In the genomic region with DNA sequence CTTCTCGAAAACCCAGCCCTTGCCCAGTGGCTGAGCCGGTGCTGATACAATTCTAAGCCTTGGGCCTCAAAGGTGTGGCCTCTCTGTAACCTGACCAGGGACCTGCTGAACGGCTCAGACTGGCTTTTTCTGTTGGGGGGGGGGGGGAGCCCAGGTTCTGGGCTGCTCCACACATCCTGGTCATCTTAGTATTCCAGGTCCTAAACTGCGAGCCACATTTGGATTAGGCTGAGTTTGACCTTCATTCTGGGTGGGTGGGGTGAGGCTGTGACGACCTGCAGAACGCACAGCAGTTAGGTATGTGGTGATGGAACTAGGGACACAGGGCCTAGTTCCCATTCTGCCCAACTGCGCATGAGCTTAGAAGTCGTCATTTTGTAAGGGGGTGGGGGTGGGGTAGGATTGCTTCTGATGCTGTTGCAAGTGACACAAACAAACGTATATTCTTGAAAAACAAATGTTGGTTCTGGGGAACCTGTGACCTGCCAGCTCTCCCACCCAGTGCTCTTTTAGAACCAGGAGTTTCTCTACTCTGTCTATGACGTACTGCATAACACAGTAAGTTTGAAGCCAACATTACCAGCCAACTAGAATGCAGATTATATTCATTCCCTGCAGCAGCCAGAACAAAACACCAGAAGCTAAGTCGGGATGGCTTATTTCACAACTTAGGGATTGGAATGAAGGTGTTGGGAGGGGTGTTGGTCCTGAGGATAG, we compare ENCODE assay signal across 9 mouse cellular contexts. TPM values are rescaled to one million over a fixed set of nuclear protein-coding genes. Genes with fewer than 3 reads are reported as not detected.
DNase-seq lines count a peak whose midpoint lies in the region; ATAC-seq lines count a peak whose summit lies in the region.
"Had no signal": no experiment of that assay in that cellular context is flagged by ENCODE, and none has a peak within 500 bp of the region (broad histone marks: within the 10 kb centered on the region; RNA-seq: fewer than 3 reads in every experiment).

No protein-coding gene starts in this region.

- 0 out of 2 replicates have a peak overlapping the region, but pooled peaks have one; percentile 8 for H3K4me2 ChIP-seq in heart, embryonic 11.5 days
- peak overlapping the region; percentile 0; the same call in 1 of the 2 replicates for H3K4me2 ChIP-seq in lung, embryonic 16.5 days (ENCODE audit: low read depth, low read length)
- H3K4me2 ChIP-seq in hindbrain, embryonic 12.5 days (replicated peaks) = no peak overlapping the region
- peak overlapping the region; percentile 29 for H3K4me2 ChIP-seq in neural tube, embryonic 15.5 days
- H3K4me2 ChIP-seq: embryonic facial prominence, embryonic 12.5 days had no signal

- no peaks in the 10 kb centered on the region for H3K36me3 ChIP-seq in heart, embryonic 11.5 days (ENCODE audit: control insufficient read depth, insufficient read depth, low read length)
- no peaks in the 10 kb centered on the region for H3K36me3 ChIP-seq in lung, embryonic 16.5 days (ENCODE audit: control insufficient read depth, insufficient read depth, low read length)
- no peaks in the 10 kb centered on the region for H3K36me3 ChIP-seq in hindbrain, embryonic 12.5 days
- H3K36me3 ChIP-seq in neural tube, embryonic 15.5 days = no peaks in the 10 kb centered on the region
- H3K36me3 ChIP-seq: embryonic facial prominence, embryonic 12.5 days had no signal

- H3K9me3 ChIP-seq in heart, embryonic 11.5 days (replicated peaks; ENCODE audit: control insufficient read depth, low read length) = no peaks in the 10 kb centered on the region
- no peaks in the 10 kb centered on the region for H3K9me3 ChIP-seq in lung, embryonic 16.5 days (ENCODE audit: control insufficient read depth, low read length)
- no peaks in the 10 kb centered on the region for H3K9me3 ChIP-seq in hindbrain, embryonic 12.5 days (replicated peaks)
- H3K9me3 ChIP-seq in neural tube, embryonic 15.5 days (replicated peaks) = no peaks in the 10 kb centered on the region
- H3K9me3 ChIP-seq: embryonic facial prominence, embryonic 12.5 days had no signal

- no peak for DNase-seq in heart, postnatal 25 days (ENCODE audit: low spot score)
- DNase-seq in lung, postnatal 25 days (ENCODE audit: low spot score) = no peak
- DNase-seq in spleen, postnatal 4 days (ENCODE audit: low spot score in 2 of 2) = no peak

- 40% methylated on average over 11 of the region's 11 CpGs for WGBS in heart, embryonic 11.5 days (ENCODE audit: insufficient replicate concordance)
- 41% methylated on average over 11 of the region's 11 CpGs for WGBS in lung, embryonic 16.5 days
- 40% methylated on average over 11 of the region's 11 CpGs for WGBS in hindbrain, embryonic 12.5 days
- WGBS in neural tube, embryonic 15.5 days = 38% methylated on average over 11 of the region's 11 CpGs

- H3K27me3 ChIP-seq in heart, embryonic 11.5 days (ENCODE audit: control insufficient read depth, insufficient read depth, low read length) = no peaks in the 10 kb centered on the region
- no peaks in the 10 kb centered on the region for H3K27me3 ChIP-seq in lung, embryonic 16.5 days (ENCODE audit: control insufficient read depth, insufficient read depth, low read depth, low read length)
- H3K27me3 ChIP-seq in hindbrain, embryonic 12.5 days = no peaks in the 10 kb centered on the region
- no peaks in the 10 kb centered on the region for H3K27me3 ChIP-seq in neural tube, embryonic 15.5 days (replicated peaks)
- H3K27me3 ChIP-seq: embryonic facial prominence, embryonic 12.5 days had no signal

- H3K9ac ChIP-seq in heart, embryonic 11.5 days (ENCODE audit: low read depth, low read length) = no peak overlapping the region
- no peak overlapping the region for H3K9ac ChIP-seq in lung, embryonic 16.5 days (ENCODE audit: low read length)
- H3K9ac ChIP-seq in hindbrain, embryonic 12.5 days = no peak overlapping the region
- 0 out of 2 replicates have a peak overlapping the region, but pooled peaks have one; percentile 17 for H3K9ac ChIP-seq in neural tube, embryonic 15.5 days (replicated peaks)
- H3K9ac ChIP-seq: embryonic facial prominence, embryonic 12.5 days had no signal

- H3K4me3 ChIP-seq in heart, embryonic 11.5 days (ENCODE audit: low read depth, low read length) = no peak overlapping the region
- no peak overlapping the region for H3K4me3 ChIP-seq in lung, embryonic 16.5 days (ENCODE audit: low read length)
- H3K4me3 ChIP-seq in hindbrain, embryonic 12.5 days = no peak overlapping the region
- H3K4me3 ChIP-seq in neural tube, embryonic 15.5 days (replicated peaks) = no peak overlapping the region
- H3K4me3 ChIP-seq: embryonic facial prominence, embryonic 12.5 days had no signal

- intact Hi-C loops in heart, postnatal 25 days (cut with DNase I) = no loop called here

- no peak overlapping the region for H3K27ac ChIP-seq in heart, embryonic 11.5 days (ENCODE audit: low read depth, low read length)
- H3K27ac ChIP-seq in lung, embryonic 16.5 days (ENCODE audit: low read length) = no peak overlapping the region
- H3K27ac ChIP-seq in hindbrain, embryonic 12.5 days = no peak overlapping the region
- no peak overlapping the region for H3K27ac ChIP-seq in neural tube, embryonic 15.5 days (replicated peaks)
- H3K27ac ChIP-seq: embryonic facial prominence, embryonic 12.5 days had no signal

- no peak for ATAC-seq in heart, embryonic 11.5 days (replicated peaks; ENCODE audit: insufficient number of reproducible peaks, low FRiP score, low TSS enrichment)
- ATAC-seq in lung, embryonic 16.5 days (ENCODE audit: low read depth) = peak; percentile 45
- ATAC-seq in hindbrain, embryonic 12.5 days (ENCODE audit: low FRiP score) = 0 out of 2 replicates have a peak, but pooled peaks have one; percentile 21
- ATAC-seq in neural tube, embryonic 15.5 days (ENCODE audit: low FRiP score) = 0 out of 2 replicates have a peak, but pooled peaks have one; percentile 19
- no peak for ATAC-seq in monocyte, adult 5-6 weeks (replicated peaks; ENCODE audit: insufficient number of reproducible peaks, low FRiP score, low TSS enrichment, poor library complexity, severe bottlenecking)

- H3K4me1 ChIP-seq in heart, embryonic 11.5 days (ENCODE audit: control insufficient read depth, insufficient read depth, low read length) = no peaks in the 10 kb centered on the region
- H3K4me1 ChIP-seq in lung, embryonic 16.5 days (replicated peaks; ENCODE audit: control insufficient read depth, insufficient read depth, low read length) = peaks cover 3% of the 10 kb centered on the region; the same call in 1 of the 2 replicates
- no peaks in the 10 kb centered on the region; the same call in 1 of the 2 replicates for H3K4me1 ChIP-seq in hindbrain, embryonic 12.5 days
- peaks cover 13% of the 10 kb centered on the region; the same call in 1 of the 2 replicates for H3K4me1 ChIP-seq in neural tube, embryonic 15.5 days
- H3K4me1 ChIP-seq: embryonic facial prominence, embryonic 12.5 days had no signal

RNA-seq across cellular contexts. Expression of gene Morf4l1, which starts 9.7 kb away (rescaled TPM):
- polyA plus RNA-seq in heart, embryonic 11.5 days (2014; fragmentation: Nextera tagmentation; extraction: Ambion mirVana) = 376 and 383 TPM in 2 replicates
- total RNA-seq in heart, postnatal 25 days (2021) = 100 to 1,000 TPM; 238 to 261 TPM
- polyA plus RNA-seq in lung, embryonic 16.5 days (2015; fragmentation: Nextera tagmentation; extraction: Ambion mirVana) = 400 and 424 TPM in 2 replicates
- polyA plus RNA-seq in hindbrain, embryonic 12.5 days (2016; fragmentation: Nextera tagmentation; extraction: Ambion mirVana) = 512 and 551 TPM in 2 replicates
- 520 and 554 TPM in 2 replicates for polyA plus RNA-seq in neural tube, embryonic 15.5 days (2015; fragmentation: Nextera tagmentation; extraction: Ambion mirVana)
- total RNA-seq in monocyte, adult 5-6 weeks (2017) = 337 to 441 TPM (median 353 TPM) in 3 replicates

RNA-seq across cellular contexts. Expression of gene Adamts7, which starts 38.6 kb away (rescaled TPM):
- polyA plus RNA-seq in heart, embryonic 11.5 days (2014; fragmentation: Nextera tagmentation; extraction: Ambion mirVana) = 4.2 and 4.9 TPM in 2 replicates
- 10 to 100 TPM; 17.9 to 20.9 TPM for total RNA-seq in heart, postnatal 25 days (2021)
- 17.5 and 18.7 TPM in 2 replicates for polyA plus RNA-seq in lung, embryonic 16.5 days (2015; fragmentation: Nextera tagmentation; extraction: Ambion mirVana)
- polyA plus RNA-seq in hindbrain, embryonic 12.5 days (2016; fragmentation: Nextera tagmentation; extraction: Ambion mirVana) = 23.4 and 28.0 TPM in 2 replicates
- 8.0 and 8.5 TPM in 2 replicates for polyA plus RNA-seq in neural tube, embryonic 15.5 days (2015; fragmentation: Nextera tagmentation; extraction: Ambion mirVana)
- not detected in 3 replicates for total RNA-seq in monocyte, adult 5-6 weeks (2017)

Comparison
In these comparisons a context has a peak if more than half of its experiments do, and no peak if none do; other contexts are left out.
1. ATAC-seq: peak in lung, embryonic 16.5 days (single experiment), hindbrain, embryonic 12.5 days (single experiment) and neural tube, embryonic 15.5 days (single experiment); none in heart, embryonic 11.5 days (single experiment) and monocyte, adult 5-6 weeks (single experiment).